Mouse (Mus musculus) MEL-GATA-1-ER (cell line): Measurements from ENCODE around the gene Vmn1r151.
"Not testable (repeated sequence)": the region's sequence is repeated elsewhere in the genome, so short reads cannot be mapped to it uniquely, and the experiment has no call there.

Experiments used
- DNase-seq: peaks from one replicate; pipeline ENCODE4 v3.0.0-alpha.2; 2012; ENCODE audit warnings: low read depth; ENCODE audit errors: extremely low read depth

Gene Vmn1r151

GRCm38 (mm10) chr7:22499578-22499977 lies at the start of gene Vmn1r151:
Gene Vmn1r151, minus strand, starts transcription at chr7:22499678.
- DNase-seq, result not testable (repeated sequence)

- DNase-seq, result not testable (repeated sequence)
Measured at GRCm38 (mm10) chr7:22534787-22535186, 35.3 kb upstream of the Vmn1r151 start, which contains the start of gene Gm8677. Gene Gm8677, minus strand, starts transcription at chr7:22534887.

- DNase-seq, result not testable (repeated sequence)
Measured at GRCm38 (mm10) chr7:22522667-22523066, 23.2 kb upstream of the Vmn1r151 start, which contains the start of gene Vmn1r152. Gene Vmn1r152, plus strand, starts transcription at chr7:22522967.

- not testable (repeated sequence) for DNase-seq
Measured at GRCm38 (mm10) chr7:22463975-22464374, 35.5 kb downstream of the Vmn1r151 start, which contains the start of gene Gm10665. Gene Gm10665, minus strand, starts transcription at chr7:22464075.
